Mouse (Mus musculus) layer of hippocampus, adult 11-12 months (tissue): ENCODE measurements at regions not wholly inside any gene's neighbourhood (a gene's known extent, or its start where the extent isn't known, plus 50 kb on each side); places are given as distances from the start of the nearest gene placed in this dataset.

Experiments used
- DNase-seq: peaks from one replicate; pipeline ENCODE4 v3.0.0; 2022; ENCODE audit warnings: low spot score

- no peak for DNase-seq
Measured at GRCm38 (mm10) chr19:23044510-23045464, 96.2 kb upstream of the Klf9 start.

DNA sequence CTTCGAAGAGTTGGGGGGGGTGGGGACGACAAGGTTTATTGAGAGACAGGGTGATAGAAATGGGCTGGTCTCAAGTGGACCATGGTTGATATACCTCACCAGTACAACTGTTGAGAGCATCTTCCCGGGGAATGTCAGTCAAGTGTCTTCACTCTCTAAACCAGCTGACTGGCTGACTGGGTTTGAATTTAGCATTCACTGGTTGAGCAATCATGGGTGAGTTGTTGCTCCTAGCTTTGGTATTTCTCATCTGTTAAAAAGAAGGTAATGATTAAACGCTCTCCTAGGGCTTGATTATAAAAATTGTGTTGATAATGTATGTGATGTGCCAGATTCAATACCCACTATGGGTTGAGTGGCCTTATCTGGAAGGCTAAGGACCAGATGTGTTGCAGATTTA, 89.6 kb upstream of the Klf9 start:
- no peak for DNase-seq

DNA sequence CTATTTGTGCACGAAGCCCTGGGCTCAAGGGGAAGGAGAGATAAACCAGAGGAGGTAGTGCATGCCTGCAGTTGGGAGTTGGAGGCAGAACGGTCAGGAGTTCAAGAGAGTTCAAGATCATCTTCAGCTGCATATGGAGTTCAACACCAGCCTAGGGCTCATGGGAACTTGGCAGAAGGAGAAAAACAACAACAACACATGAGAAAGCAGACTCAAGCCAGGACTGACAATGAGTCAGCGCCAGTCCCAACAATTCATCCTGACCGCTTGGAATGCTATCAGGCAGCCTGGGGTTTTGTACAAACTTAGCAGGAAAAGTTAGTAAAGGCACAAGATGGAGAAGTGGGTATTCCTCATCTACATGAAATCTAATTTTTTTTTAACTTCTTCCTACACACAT, 86.6 kb upstream of the Klf9 start:
- no peak for DNase-seq

DNA sequence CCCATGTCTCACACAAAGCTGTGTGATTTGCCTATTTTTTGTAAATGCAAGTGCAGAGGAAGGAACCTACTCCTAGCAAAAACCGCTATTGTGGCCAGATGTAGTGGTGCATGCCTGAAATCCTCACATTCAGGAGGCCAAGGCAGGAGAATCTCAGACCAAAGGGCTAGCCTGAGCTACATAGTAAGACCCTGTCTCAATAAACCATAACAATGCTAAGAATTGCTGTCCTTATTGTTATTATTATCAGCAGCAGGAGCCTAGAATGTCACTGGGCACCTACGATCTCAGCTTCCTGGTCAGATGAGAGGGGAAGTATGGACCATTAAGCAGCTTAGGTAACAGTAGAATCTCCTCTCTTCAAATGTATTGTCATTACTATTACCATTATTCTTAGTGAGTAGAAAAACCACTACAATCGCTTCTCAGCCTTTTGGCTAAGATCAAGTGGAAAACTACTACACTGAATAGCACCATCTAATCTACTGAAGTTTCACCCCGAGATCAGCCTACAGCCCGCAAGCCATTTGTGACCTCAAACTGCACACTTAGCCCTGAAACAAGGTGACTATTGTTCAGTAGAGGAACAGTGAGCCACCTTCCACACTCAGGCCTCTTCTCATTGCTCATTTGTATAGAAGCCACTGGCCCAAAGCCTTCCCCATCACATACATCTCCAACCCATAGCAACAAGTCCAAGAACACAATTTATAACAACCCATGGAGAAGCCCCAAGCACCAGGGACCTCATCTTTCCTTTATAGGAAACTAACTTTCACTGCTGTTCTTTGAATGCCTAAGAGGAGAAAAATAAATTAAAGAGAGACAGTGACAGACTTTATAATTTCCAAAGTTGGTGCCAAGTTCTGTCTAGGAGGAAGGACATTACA, 84.9 kb upstream of the Klf9 start:
- no peak for DNase-seq

- DNase-seq, result peak; percentile 80
Measured at GRCm38 (mm10) chr19:23056851-23057707, 83.9 kb upstream of the Klf9 start.

DNA sequence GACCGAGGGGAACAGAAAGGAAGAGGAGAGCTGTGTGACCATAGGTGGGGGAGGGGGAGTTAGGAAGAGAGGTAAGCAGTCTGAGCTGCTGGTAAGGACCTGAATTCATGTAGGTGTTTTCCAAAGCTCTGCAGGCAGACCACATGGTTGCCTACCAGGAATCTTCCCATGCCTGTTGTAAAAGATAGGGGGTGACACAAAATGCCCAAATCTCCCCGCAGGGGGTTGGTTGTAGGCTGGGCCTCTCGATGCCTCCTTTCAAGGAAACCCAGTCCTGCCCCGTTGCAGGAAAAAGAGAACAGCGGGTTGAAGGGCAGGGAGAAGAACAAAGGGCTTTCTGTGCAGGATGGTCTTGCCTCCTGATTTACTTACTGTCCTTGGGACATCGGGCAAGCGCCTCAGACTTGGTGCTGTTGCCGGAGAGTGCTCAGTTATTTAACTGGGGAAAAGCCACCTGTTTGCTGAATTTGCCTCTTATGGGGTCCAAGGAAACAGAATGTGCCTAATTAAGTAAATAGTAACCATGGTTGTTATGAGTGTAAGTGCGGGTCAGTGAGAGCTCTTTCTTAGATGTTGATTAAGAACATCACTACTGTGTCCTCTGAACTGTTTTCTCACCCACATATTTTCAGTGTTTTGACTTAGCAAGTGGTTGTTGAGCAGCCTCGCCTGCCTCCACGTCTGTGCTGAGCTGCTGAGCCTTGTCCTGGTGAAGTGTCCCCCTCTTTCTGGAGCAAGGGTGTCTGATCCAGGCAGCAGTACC, 83.1 kb upstream of the Klf9 start:
- DNase-seq, result peak; percentile 53

GRCm38 (mm10) chr19:23058502-23058900, 82.5 kb upstream of the Klf9 start:
- DNase-seq, result no peak

DNA sequence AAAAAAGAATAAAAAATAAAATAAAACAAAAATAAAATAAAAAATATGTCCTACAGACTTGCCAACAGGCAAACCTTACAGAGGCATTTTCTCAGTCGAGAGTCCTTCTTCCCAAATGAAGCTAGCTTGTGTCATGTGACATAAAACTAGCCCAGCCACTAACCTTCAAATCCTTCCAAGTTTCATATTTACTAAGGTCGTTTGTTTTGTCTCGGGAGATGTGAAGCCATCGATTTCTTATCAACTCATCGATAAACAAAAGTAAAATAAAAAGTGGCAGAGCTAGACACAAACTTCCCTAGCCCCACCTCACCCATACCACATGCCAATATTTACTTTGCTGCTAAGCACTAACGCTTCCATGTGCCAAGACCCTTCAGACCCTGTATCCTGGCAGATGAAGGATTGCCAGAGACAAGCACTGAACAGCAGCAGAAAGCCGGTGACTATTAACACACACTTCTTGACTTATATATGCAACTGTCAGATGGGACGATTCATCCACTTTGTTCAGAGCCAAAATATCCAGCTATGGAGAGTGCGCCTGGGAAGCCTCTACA, 79.9 kb upstream of the Klf9 start:
- DNase-seq, result no peak

- no peak for DNase-seq
Measured at GRCm38 (mm10) chr19:23061906-23062305, 79.1 kb upstream of the Klf9 start.

DNA sequence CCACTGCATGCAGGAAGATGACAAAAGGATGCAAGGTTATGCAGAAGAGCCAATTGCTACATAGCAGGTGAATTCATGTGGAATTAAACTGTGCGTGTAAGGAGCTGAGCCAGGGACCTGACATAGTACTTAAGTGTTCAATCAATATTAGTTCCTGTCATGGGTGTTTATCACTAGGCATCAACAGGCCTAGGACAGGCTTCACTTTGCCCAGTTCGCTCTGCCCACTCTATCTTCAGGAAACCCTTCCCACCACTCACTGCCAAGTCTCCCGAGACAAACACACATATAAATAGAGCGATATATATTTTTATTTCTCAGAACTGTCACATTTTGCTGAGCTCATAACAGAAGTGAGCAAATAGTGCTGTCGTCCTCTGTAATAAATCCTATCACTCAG, 78.2 kb upstream of the Klf9 start:
- no peak for DNase-seq

DNA sequence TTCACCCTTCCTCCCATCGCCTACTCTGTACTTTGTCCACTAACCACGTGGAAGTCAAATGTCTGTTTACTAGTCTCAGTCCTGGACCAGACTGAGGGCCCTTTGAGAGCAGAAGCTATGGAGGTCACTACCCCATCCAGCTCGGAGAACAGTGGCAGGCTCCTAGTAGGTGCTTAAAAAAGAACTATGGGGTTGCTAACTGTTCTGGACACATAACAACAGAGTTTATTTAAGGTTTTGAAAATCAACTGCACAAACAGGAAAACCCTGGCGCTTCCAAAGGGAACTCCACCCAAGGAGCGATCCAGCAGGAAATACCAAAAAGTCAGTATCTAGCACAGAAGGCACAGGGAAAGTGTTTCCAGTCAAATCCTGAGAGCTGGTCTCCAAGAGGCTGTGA, 75.5 kb upstream of the Klf9 start:
- no peak for DNase-seq

GRCm38 (mm10) chr19:23066726-23067125, 74.3 kb upstream of the Klf9 start:
- no peak for DNase-seq

DNA sequence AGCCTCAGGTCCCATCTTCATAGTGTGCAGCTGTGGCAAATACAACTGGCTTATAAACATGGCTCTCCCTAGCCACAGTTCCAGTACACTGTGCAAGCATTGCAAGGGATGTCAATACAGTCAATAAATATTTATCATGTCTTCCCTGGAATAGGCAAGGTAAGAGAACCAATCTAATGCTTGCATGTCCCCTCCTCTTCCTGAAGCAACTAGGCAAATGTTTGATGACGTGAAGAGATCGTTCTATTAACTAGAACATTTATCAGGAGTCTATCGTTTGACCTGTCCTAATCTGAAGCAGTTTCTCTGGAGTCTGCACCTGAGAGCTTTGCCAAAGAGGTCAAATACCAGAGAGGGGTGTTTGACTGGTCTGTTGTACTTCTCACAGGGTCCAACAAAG, 72.4 kb upstream of the Klf9 start:
- no peak for DNase-seq

- DNase-seq, result no peak
Measured at GRCm38 (mm10) chr19:23069656-23070055, 71.4 kb upstream of the Klf9 start.

- no peak for DNase-seq
Measured at GRCm38 (mm10) chr19:23071000-23071399, 70.0 kb upstream of the Klf9 start.

- DNase-seq, result no peak
Measured at GRCm38 (mm10) chr19:23074602-23075570, 66.1 kb upstream of the Klf9 start.

GRCm38 (mm10) chr19:23075790-23076189, 65.2 kb upstream of the Klf9 start:
- DNase-seq, result no peak

DNA sequence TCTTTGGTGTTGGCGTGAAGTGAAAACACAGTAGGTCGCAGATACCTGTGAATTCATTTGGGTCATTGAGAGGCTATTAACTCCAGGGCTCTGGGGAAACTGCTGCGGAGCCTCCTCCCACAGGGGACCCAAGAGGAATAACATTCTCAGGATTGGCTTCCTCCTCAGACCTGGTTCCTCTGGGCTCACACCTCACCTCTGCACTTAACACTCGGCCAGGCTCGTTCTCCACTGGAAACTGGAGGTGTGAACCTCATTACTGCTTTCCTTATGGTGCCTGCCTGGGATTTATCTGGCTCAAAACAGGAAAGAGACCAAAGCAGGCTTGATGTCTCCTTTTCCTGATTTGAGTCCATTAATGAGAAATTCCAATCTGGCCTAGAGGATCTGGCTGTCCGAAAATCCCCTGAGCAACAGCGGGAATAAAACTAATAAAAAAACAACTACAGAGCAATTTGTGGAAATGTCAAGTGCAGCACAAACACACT, 55.8 kb upstream of the Klf9 start:
- no peak for DNase-seq

DNA sequence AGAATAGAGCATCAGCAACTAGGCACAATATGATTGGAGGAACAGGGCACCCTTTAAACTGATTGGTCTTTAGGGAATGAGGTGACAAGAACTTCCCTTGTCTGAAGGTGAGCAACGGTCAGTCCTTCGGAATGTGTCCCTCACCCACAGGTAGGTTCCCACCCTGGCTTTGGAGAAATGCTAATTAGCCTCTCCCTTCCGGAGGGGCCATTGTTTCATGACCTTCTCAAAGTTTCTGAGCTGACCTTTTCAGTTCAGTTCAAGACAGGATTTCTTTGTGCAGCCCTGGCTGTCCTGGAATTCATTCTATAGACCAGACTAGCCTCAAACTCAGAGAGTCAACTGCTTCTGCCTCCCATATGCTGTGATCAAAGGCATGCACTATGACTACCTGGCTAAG, 53.5 kb upstream of the Klf9 start:
- no peak for DNase-seq

DNA sequence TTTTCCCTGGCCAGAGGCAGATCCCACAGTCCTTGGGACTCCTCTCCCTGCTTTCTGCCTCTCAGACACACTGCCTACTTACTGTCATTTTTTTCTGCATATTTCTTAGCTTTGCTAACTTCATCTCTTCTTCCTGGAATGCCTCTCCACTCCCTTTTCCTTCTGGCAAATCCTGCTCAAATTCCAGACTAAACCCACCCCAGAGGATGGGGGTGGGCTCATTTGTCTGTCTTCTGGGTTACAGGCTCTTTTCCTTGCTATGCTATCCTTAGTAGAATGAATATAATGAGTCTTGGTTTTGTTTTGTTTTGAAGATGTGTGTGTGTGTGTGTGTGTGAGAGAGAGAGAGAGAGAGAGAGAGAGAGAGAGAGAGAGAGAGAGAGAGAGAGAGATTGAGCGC, 51.9 kb upstream of the Klf9 start:
- no peak for DNase-seq
